Mouse (Mus musculus) intestine, postnatal 0 days (tissue): ENCODE measurements at regions not wholly inside any gene's neighbourhood (a gene's known extent, or its start where the extent isn't known, plus 50 kb on each side); places are given as distances from the start of the nearest gene placed in this dataset.

ENCODE experiments used
- ATAC-seq: fragments of 200-750 bp; cut with Nextera tagmentation; 2 replicates; pipeline ENCODE4 v1.8.0; 2017; ENCODE audit warnings: mild to moderate bottlenecking, moderate TSS enrichment, moderate library complexity
- H3K27ac ChIP-seq: fragments of 300-500 bp; sonication (generic); 2 replicates; pipeline ENCODE4 v1.5.1; 2014; ENCODE audit warnings: mild to moderate bottlenecking, low read depth, low read length, moderate library complexity
- H3K27me3 ChIP-seq: fragments of 300-500 bp; sonication (generic); replicated peaks from 2 replicates; pipeline ENCODE4 v1.6.1; 2014; ENCODE audit warnings: low read length, mixed read lengths; ENCODE audit not compliant: control insufficient read depth, insufficient read depth
- H3K36me3 ChIP-seq: fragments of 300-500 bp; sonication (generic); 2 replicates; pipeline ENCODE4 v1.6.1; 2014; ENCODE audit warnings: mild to moderate bottlenecking, moderate library complexity; ENCODE audit not compliant: control insufficient read depth, insufficient read depth
- H3K4me1 ChIP-seq: fragments of 300-500 bp; sonication (generic); replicated peaks from 2 replicates; pipeline ENCODE4 v1.6.1; 2014; ENCODE audit warnings: antibody characterized with exemption, low read length, mixed read lengths; ENCODE audit not compliant: control insufficient read depth, insufficient read depth
- H3K4me2 ChIP-seq: fragments of 300-500 bp; sonication (generic); replicated peaks from 2 replicates; pipeline ENCODE4 v1.6.1; 2014; ENCODE audit warnings: low read depth, mild to moderate bottlenecking, moderate library complexity
- H3K4me3 ChIP-seq: fragments of 300-500 bp; sonication (generic); 2 replicates; pipeline ENCODE4 v1.5.1; 2014; ENCODE audit warnings: low read depth, low read length
- H3K9ac ChIP-seq: fragments of 300-500 bp; sonication (generic); 2 replicates; pipeline ENCODE4 v1.6.1; 2014; ENCODE audit warnings: mild to moderate bottlenecking, low read depth, low read length
- H3K9me3 ChIP-seq: fragments of 300-500 bp; sonication (generic); 2 replicates; pipeline ENCODE4 v1.6.1; 2016; ENCODE audit warnings: mixed run types; ENCODE audit not compliant: control insufficient read depth
- CTCF ChIP-seq: sonication (generic); IDR thresholded peaks from 2 replicates; pipeline ENCODE4 v1.5.1; 2016; ENCODE audit warnings: low read depth, mild to moderate bottlenecking, control low read depth, antibody characterized with exemption, moderate library complexity
- WGBS: fragments of 180-500 bp; shearing (Covaris S2); extraction: QIAGEN DNeasy Blood & Tissue Kit; methylation state at CpG from one replicate; pipeline ENCODE4 v1.1.7; 2014; 5-methylcytosine and 5-hydroxymethylcytosine counted together

DNA sequence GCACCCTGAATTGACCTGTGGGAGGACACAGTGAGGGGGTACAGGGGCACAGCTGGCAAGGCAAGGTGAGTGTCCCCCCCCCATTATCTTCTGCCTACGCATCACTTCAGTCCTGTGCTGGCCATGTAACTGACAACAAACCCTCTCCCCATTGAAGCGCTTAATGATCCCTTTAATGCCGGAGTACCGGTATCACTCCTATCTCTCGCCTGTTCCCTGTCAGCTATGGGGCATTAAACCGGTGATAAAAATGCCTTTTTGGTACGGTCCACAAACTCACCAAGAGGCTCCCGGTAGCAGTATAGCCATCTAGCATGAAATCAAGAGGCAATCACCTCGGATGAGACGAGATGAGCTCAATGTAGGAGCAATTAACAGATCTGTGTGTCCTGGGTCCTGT lies 62.8 kb upstream of the Fstl4 start:
- H3K36me3 ChIP-seq: no peaks in the 10 kb centered on the region
- no peak overlapping the region for H3K4me2 ChIP-seq
- no peak overlapping the region for H3K27ac ChIP-seq
- no peaks in the 10 kb centered on the region for H3K4me1 ChIP-seq
- 79% methylated on average over 10 of the region's 10 CpGs for WGBS
- TF ChIP-seq CTCF: no peak
- no peak overlapping the region for H3K4me3 ChIP-seq
- no peak overlapping the region for H3K9ac ChIP-seq
- no peak for ATAC-seq
- no peaks in the 10 kb centered on the region for H3K27me3 ChIP-seq
- H3K9me3 ChIP-seq: no peaks in the 10 kb centered on the region

DNA sequence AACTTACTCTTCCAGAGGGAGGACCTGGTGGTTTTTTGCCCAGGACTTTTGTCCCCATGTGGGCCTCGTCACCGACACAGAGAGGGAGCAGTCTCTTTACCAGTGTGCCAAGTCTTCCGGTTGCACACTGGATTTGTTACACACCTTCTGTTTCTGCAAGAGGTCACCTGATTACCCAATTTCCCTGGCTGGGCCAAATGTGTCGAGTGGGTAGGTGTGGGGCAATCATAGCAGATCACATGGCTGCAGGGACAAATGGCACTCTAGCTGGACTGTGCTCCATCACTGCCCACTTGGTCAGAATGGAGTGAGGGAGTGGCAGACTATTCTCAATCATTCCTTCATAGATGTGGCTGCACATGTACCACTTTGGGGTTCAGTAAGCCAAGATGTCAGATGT lies 61.0 kb upstream of the Fstl4 start:
- H3K27me3 ChIP-seq: no peaks in the 10 kb centered on the region
- no peak overlapping the region for H3K4me2 ChIP-seq
- H3K4me3 ChIP-seq: no peak overlapping the region
- no peak for ATAC-seq
- no peaks in the 10 kb centered on the region for H3K4me1 ChIP-seq
- WGBS: 81% methylated on average over 4 of the region's 4 CpGs
- H3K36me3 ChIP-seq: no peaks in the 10 kb centered on the region
- no peak for TF ChIP-seq CTCF
- H3K9ac ChIP-seq: no peak overlapping the region
- H3K9me3 ChIP-seq: no peaks in the 10 kb centered on the region
- no peak overlapping the region for H3K27ac ChIP-seq
